ENCODE assay signal across 8 mouse cellular contexts in the genomic region with DNA sequence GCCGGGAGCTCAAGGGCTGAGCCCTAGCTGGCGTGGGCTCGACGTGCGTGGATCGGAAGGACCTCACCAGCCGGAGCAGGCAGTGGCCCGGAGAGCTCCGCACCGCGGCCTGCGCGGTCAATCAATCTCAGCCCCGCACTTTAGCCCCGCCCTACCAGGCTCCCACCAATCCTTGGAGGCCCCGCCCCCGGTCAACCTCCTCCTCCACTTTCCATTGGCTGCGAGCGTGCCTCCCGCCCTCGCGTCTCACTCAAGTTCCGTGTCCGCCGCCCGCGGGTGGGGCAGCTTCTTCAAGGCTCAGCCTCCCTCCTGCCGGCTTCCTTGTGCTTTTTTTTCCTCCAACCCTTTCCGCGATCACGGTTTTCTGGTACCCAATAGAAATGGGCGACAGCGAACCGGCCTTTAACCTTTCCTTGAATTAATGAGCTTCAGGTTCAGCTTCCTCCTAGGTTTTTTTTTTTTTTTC. TPM values are rescaled to one million over a fixed set of nuclear protein-coding genes. Genes with fewer than 3 reads are reported as not detected.
DNase-seq lines count a peak whose midpoint lies in the region; ATAC-seq and TF ChIP-seq lines count a peak whose summit lies in the region.

No protein-coding gene starts in this region.

- no peaks in the 10 kb centered on the region for H3K36me3 ChIP-seq in embryonic facial prominence, embryonic 15.5 days
- no peaks in the 10 kb centered on the region for H3K36me3 ChIP-seq in heart, embryonic 11.5 days (ENCODE audit: control insufficient read depth, insufficient read depth, low read length)
- no peaks in the 10 kb centered on the region for H3K36me3 ChIP-seq in kidney, embryonic 16.5 days (ENCODE audit: insufficient read depth, low read length)

- H3K4me2 ChIP-seq in embryonic facial prominence, embryonic 15.5 days (replicated peaks): peak overlapping the region; percentile 87
- peak overlapping the region; percentile 91 for H3K4me2 ChIP-seq in heart, embryonic 11.5 days
- H3K4me2 ChIP-seq in kidney, embryonic 16.5 days (replicated peaks; ENCODE audit: low read depth, low read length): peak overlapping the region; percentile 91

- no peak for TF ChIP-seq CTCF in bone marrow, adult 2 months (IDR thresholded peaks at IDR 0.05; ENCODE audit: control insufficient read depth, insufficient read depth, low read length)

- no peaks in the 10 kb centered on the region for H3K9me3 ChIP-seq in embryonic facial prominence, embryonic 15.5 days (replicated peaks)
- no peaks in the 10 kb centered on the region for H3K9me3 ChIP-seq in heart, embryonic 11.5 days (replicated peaks; ENCODE audit: control insufficient read depth, low read length)
- H3K9me3 ChIP-seq in kidney, embryonic 16.5 days (ENCODE audit: low read length): no peaks in the 10 kb centered on the region

- H3K27me3 ChIP-seq in embryonic facial prominence, embryonic 15.5 days: peaks cover 11% of the 10 kb centered on the region; the same call in 1 of the 2 replicates
- H3K27me3 ChIP-seq in heart, embryonic 11.5 days (ENCODE audit: control insufficient read depth, insufficient read depth, low read length): peaks cover 14% of the 10 kb centered on the region
- no peaks in the 10 kb centered on the region for H3K27me3 ChIP-seq in kidney, embryonic 16.5 days (ENCODE audit: insufficient read depth, low read length)

- no peaks in the 10 kb centered on the region for H3K4me1 ChIP-seq in bone marrow, adult 2 months (ENCODE audit: control insufficient read depth, insufficient read depth, low read length)
- H3K4me1 ChIP-seq in embryonic facial prominence, embryonic 15.5 days: peaks cover 49% of the 10 kb centered on the region
- H3K4me1 ChIP-seq in heart, embryonic 11.5 days (ENCODE audit: control insufficient read depth, insufficient read depth, low read length): peaks cover 22% of the 10 kb centered on the region
- peaks cover 44% of the 10 kb centered on the region for H3K4me1 ChIP-seq in kidney, embryonic 16.5 days (ENCODE audit: insufficient read depth, low read length)

- H3K4me3 ChIP-seq in bone marrow, adult 2 months (replicated peaks; ENCODE audit: control insufficient read depth, low read depth, low read length): peak overlapping the region; percentile 64
- peak overlapping the region; percentile 83 for H3K4me3 ChIP-seq in embryonic facial prominence, embryonic 15.5 days (replicated peaks)
- peak overlapping the region; percentile 88 for H3K4me3 ChIP-seq in heart, embryonic 11.5 days (ENCODE audit: low read depth, low read length)
- H3K4me3 ChIP-seq in kidney, embryonic 16.5 days (ENCODE audit: low read length): peak overlapping the region; percentile 91

- peak overlapping the region; percentile 88 for H3K9ac ChIP-seq in embryonic facial prominence, embryonic 15.5 days
- H3K9ac ChIP-seq in heart, embryonic 11.5 days (ENCODE audit: low read depth, low read length): peak overlapping the region; percentile 85
- peak overlapping the region; percentile 96 for H3K9ac ChIP-seq in kidney, embryonic 16.5 days (replicated peaks; ENCODE audit: low read length)

- H3K27ac ChIP-seq in bone marrow, adult 2 months (ENCODE audit: control insufficient read depth, insufficient read depth, low read depth, low read length, poor library complexity): peak overlapping the region; percentile 48; the same call in 1 of the 2 replicates
- peak overlapping the region; percentile 95 for H3K27ac ChIP-seq in embryonic facial prominence, embryonic 15.5 days (replicated peaks)
- H3K27ac ChIP-seq in heart, embryonic 11.5 days (ENCODE audit: low read depth, low read length): peak overlapping the region; percentile 65
- H3K27ac ChIP-seq in kidney, embryonic 16.5 days (ENCODE audit: low read length): peak overlapping the region; percentile 95

- DNase-seq in 3134 (ENCODE audit: extremely low read depth, insufficient read length, low spot score) (peak; percentile 98), liver (peak; percentile 89)
- DNase-seq in monocyte, adult 2 months (ENCODE audit: low read depth in 1 of 2, low spot score in 2 of 2): peak; percentile 84 to 91
- peak; percentile 67 to 75 for DNase-seq in spleen, postnatal 14 days (ENCODE audit: low spot score in 2 of 2)

- peak; percentile 46; the same call in 1 of the 2 replicates for TF ChIP-seq POLR2A in bone marrow, adult 2 months (IDR thresholded peaks at IDR 0.05; ENCODE audit: borderline replicate concordance, control insufficient read depth, low read depth, low read length)

- ATAC-seq in embryonic facial prominence, embryonic 15.5 days (ENCODE audit: insufficient number of reproducible peaks, low FRiP score, low TSS enrichment, low read depth): peak; percentile 93
- ATAC-seq in heart, embryonic 11.5 days (replicated peaks; ENCODE audit: insufficient number of reproducible peaks, low FRiP score, low TSS enrichment): peak; percentile 92
- ATAC-seq in kidney, embryonic 16.5 days (ENCODE audit: low FRiP score, low TSS enrichment): peak; percentile 94

- WGBS in bone marrow, adult 2 months: under 1% methylated on average over 34 of the region's 34 CpGs
- under 1% methylated on average over 34 of the region's 34 CpGs for WGBS in embryonic facial prominence, embryonic 15.5 days
- WGBS in heart, embryonic 11.5 days (ENCODE audit: insufficient replicate concordance): 0% methylated on average over 30 of the region's 34 CpGs
- under 1% methylated on average over 30 of the region's 34 CpGs for WGBS in kidney, embryonic 16.5 days

RNA-seq across cellular contexts. Expression of gene Rgmb, which starts 4.4 kb away (rescaled TPM):
- polyA plus RNA-seq in bone marrow, adult 2 months (2011; ENCODE audit: insufficient read depth, insufficient read length, low replicate concordance, missing spikeins): 0.34 and 0.52 TPM in 2 replicates
- polyA plus RNA-seq in embryonic facial prominence, embryonic 15.5 days (2015; fragmentation: Nextera tagmentation; extraction: Ambion mirVana): 27.9 and 28.9 TPM in 2 replicates
- polyA plus RNA-seq in heart, embryonic 11.5 days (2014; fragmentation: Nextera tagmentation; extraction: Ambion mirVana): 8.7 and 8.9 TPM in 2 replicates
- 10.1 and 12.2 TPM in 2 replicates for polyA plus RNA-seq in kidney, embryonic 16.5 days (2015; fragmentation: Nextera tagmentation; extraction: Ambion mirVana)

Comparison
In these comparisons a context has a peak if more than half of its experiments do, and no peak if none do; other contexts are left out.
1. Peak in every context shown above with its lines: DNase-seq, ATAC-seq, H3K4me3 ChIP-seq and H3K27ac ChIP-seq.